Mouse (Mus musculus) heart, postnatal 4 days (tissue): ENCODE measurements at regions not wholly inside any gene's neighbourhood (a gene's known extent, or its start where the extent isn't known, plus 50 kb on each side); places are given as distances from the start of the nearest gene placed in this dataset.

Experiments
- DNase-seq: peaks from one replicate; pipeline ENCODE4 v3.0.0; 2021

DNA sequence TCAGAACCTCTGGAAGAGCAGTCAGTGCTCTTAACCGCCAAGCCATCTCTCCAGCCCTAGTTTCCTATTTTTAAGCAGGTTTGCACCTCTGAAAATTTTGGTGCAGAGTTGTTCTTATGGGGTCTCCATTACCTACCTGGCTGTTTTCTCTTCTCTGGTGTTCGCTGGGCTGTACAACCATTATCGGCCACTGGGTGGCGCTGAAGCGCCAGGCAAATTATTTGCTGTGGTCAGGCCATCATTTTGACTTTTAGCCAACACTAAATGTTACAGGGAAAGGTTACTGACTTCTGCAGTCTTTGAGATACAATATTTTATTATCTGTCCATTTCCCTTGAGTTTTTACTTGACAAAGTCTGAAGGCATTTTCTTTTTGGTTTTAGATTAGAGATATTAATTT, 74.8 kb upstream of the Fam241a start:
- DNase-seq = peak; percentile 83

GRCm38 (mm10) chr3:127967170-127967569, 71.0 kb upstream of the Fam241a start:
- no peak for DNase-seq

GRCm38 (mm10) chr3:127966214-127966613, 70.1 kb upstream of the Fam241a start:
- no peak for DNase-seq

GRCm38 (mm10) chr3:127958919-127959684, 63.0 kb upstream of the Fam241a start:
- no peak for DNase-seq

DNA sequence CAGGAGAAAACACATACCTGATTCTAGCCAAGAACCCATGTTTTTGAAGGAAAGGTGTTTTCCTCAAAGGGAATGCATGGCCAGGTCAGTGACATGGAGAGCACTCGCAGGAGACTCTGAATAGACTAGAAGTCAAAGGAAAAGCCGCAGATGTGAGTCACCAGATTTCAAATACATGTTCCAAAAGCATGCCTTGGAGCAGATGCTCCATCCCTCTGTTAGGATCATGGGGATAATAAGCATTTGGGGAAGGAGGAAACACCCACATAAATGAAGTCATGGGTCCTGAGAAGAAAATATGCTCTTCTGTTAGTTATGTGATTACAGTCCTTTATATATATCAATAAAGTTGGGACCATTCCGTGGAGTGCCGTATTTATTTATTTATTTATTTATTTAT, 58.7 kb upstream of the Fam241a start:
- DNase-seq = no peak

DNA sequence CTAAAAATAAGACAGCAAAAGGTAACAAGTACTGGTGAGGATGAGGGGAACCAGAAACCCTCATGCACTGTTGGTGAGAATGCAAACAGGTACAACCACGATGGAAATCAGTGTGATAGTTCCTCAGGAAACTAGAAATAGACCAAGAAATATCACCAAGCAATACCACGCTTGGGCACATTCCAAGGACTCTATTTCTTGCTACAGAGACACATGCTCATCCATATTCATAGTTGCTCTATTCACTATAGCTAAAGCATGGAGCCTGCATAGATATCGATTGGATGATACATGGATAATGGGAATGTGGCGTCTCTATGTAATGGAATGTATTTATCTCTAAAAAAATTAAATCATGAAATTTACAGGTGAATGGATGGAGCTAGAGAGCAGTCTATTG, 57.5 kb upstream of the Fam241a start:
- DNase-seq = no peak

DNA sequence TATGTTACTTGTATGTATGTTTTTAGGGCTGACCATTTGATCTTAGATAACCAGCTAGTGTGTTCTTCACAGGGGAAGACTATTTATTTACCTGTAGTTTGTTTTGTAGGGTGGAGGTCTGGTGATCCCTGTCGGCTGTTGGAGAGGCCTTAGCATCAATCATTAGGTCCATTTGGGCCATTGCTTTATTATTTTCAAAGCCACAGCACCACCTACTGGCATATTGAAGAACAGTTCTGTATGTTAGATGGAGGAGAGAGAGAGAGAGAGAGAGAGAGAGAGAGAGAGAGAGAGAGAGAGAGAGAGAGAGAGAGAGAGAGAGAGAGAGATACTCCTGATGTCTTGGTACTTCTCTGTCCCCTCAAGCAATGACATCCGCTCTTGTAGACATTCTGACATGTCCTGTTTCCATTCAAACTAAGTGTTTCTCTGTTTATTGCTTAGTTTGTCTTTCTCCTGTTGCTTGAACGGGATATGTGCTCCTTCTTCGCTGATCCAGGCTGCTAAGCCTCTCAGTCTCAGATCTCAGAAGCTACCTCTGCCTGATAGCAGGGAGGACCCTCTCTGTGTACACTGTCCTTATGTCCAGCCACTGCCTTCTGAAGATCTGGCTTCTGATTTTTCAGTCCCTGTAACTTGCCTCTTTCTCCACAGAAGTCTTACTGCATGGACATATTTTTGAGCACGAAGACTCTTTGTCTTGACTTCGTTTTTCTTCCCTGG, 52.9 kb upstream of the Fam241a start:
- peak; percentile 63 for DNase-seq

- DNase-seq = no peak
These were observed 52.2 kb upstream of the Fam241a start for GRCm38 (mm10) chr3:127948326-127948725.
